Mouse (Mus musculus) megakaryocyte, embryonic 14.5 days (primary cell): Measurements from ENCODE around the gene Gm28635.

Source experiments
- FLI1 ChIP-seq: IDR thresholded peaks from 2 replicates; pipeline ENCODE4 v1.6.1; 2012; ENCODE audit warnings: low read length, inconsistent platforms, mixed read lengths
- GATA1 ChIP-seq: IDR thresholded peaks from 3 replicates; pipeline ENCODE4 v1.6.1; 2012; ENCODE audit warnings: mixed read lengths, low read length, inconsistent platforms, borderline replicate concordance

DNA sequence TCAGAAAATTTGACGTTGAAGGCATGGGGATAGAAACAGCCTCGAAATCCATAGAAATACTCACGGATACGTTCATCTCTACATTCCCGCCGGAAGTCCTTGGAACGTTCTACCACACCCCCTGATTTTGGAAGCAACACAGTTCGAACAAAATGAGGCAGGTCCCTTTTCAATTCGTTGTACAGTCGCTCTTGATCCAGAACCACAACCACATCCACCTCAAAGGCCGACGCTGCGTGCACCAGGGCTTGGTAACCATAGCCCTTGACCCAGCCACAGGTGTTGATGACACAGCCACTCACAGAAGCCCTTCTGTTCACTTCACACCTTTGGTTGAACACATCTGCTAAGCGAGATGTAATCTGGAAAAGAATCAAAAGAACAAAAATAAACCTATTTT, 46.0 kb upstream of the Gm28635 start:
- TF ChIP-seq GATA1: no peak
- no peak for TF ChIP-seq FLI1
